Mouse (Mus musculus) yolk sac, embryonic 10.5 days (tissue): ENCODE results near the gene Rapsn.

Experiments used
- DNase-seq: peaks from one replicate; pipeline ENCODE4 v3.0.0-alpha.2; 2017; ENCODE audit warnings: low spot score

Rapsn gene

DNA sequence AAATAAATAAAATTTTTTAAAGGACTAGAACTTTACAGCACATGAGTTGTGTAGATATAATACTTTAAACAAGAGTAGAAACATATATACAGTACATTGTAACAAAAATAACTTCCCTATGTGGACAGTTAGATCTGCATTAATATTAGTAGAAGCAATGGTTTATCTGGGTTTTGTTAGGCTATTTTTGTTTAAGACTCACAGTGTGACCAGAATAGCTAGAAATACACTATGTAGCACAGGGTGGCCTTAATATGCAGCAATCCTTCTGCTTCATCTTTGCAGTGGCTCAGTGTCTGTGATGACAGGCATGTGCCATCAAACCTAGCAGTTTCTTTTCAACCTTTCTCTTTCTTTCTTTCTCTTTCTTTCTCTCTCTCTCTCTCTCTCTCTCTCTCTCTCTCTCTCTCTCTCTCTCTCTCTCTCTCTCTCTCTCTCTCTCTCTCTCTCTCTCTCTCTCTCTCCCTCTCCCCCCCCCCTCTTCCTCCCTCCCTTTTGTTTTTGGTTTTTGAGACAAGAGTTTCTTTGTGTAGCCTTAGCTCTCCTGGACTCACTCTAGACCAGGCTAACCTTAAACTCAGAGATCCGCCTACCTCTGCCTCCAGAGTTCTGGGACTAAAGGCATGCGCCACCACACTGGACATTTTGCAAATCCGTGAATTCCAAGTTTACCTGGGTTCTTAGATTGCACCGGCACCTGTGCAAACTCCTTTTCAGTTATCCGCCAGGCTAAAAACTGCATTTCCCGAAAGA lies 17.9 kb downstream of the Rapsn start:
- no peak for DNase-seq

DNA sequence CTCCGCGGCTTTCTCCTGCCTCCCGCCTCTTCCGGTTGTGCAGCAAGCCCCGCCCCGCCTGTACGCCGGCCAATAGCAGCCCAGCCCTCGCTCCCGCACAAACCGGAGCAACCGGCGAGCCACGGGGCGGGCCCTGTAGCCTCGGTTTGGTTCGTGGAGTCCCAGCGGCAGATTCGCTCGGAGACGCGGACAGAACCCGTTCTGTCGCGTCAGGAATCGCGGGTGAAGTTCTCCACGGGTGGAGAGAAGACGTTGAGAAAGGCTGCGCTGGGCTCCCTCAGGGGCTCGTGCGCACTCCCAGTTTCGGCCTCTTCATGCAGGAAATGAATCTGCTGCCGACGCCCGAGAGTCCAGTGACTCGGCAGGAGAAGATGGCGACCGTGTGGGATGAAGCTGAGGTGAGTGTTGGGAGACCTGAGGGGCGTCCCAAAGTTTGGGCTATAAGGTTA lies 18.5 kb downstream of the Rapsn start, which contains the start of gene Psmc3:
Gene Psmc3, plus strand, starts transcription at position 76 of the 449 bp plus-strand sequence.
- DNase-seq, result peak; percentile 94

DNA sequence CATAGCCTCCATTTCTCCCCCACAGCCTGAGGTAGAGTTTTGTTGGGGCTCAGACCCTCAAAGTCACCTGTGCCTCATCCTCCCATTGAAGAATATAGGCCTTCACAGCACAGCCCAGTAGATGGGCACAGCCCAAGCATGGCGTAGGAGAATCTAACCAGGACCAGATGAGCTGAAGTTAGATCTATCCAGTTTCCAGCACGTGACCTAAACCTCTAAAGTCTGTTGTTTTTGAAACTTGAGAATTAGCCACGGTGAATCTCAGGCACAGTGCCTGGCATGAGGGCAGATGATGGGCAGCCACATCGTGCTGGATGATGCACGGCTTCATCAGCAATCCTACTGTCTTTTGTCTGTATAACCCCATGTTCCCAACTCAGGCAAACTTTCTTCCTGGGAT lies 23.0 kb downstream of the Rapsn start:
- no peak for DNase-seq

DNA sequence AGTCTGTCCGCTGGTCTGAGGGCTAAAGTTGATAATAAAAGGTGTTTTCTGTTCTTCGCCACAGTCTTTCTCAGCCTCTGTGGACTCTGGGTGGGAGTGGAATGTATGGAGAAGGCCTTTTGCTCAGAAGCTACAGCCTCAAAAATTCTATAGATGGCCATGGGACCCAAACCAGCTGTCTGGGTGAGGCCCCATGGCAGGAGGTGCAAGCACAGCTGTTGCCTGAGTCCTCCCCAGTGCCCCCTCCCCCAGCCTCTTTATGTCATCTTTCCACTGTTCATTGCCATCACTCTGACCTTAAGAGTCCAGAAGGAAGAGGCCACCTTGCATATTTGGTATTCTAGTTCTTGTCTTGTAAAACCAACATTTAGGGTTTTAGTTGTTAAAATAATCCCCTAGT lies 24.0 kb downstream of the Rapsn start:
- DNase-seq, result no peak

DNA sequence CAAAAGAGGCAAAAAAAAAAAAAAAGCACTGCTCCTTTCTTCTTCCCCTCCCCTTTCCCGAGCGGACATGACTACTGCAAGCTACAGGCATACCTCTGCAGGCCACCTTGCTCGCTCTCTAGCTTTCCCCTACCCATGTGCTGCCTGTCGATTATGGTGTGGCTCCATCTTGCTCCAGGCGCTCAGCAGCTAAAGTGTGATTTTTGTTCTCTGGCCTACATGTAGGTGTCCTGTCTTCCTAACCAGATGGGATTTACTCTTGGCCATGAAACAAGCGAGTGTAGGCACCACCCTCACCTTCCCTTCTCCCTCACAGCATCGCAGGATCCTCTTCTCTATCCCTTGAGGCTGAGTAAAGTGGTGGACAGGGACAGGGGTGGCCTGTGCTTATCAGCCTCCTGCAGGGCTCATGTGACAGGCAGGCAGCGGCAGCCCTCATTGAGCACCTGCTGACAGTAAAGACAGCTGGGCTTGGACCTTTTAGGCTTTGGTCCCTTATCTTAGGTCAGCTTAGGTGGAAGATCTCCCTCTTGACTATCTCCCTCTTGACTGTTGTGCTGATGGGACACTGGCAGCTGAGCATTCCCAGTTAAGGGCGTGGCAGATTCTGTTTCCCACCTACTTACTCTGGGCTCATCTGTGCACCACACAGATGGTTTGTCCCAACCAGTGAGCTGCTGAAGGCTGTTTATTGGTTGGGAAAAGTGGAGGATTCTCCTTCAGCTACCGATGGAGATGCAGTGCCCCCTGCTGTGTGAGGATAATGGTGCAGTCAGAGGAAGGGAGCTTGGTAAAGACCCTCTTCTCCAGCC lies 25.3 kb downstream of the Rapsn start:
- no peak for DNase-seq

DNA sequence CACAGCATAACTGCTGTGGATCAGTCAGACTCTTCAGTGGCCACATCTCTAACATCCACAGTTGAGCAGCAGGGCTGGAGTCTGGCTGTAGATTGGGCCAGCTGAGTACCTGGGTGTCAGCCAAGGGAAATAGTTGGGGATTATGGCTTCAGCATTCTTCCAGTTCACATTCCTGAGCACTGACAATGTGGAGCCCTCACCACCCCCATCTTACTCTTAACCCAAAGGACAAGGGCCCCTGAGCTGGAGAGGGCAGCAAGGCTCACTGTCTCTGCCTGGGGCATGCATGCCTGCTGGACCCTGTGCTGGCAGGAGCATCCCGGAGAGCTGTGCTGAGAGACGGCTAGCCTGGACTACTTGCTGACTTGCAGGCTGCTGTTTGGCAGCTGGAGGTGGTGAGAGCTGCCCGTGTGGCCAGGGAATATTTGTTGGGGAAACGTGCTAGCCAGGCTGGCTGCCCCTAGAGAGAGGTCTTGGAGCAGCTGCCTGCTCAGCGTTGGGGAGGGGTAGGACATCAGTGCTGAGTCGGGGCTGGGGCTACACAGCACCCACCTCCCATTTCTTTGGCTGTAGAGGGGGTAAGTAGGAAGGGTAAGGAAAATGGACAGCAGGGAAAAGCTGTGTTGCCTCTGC lies 26.5 kb downstream of the Rapsn start:
- DNase-seq, result no peak

DNA sequence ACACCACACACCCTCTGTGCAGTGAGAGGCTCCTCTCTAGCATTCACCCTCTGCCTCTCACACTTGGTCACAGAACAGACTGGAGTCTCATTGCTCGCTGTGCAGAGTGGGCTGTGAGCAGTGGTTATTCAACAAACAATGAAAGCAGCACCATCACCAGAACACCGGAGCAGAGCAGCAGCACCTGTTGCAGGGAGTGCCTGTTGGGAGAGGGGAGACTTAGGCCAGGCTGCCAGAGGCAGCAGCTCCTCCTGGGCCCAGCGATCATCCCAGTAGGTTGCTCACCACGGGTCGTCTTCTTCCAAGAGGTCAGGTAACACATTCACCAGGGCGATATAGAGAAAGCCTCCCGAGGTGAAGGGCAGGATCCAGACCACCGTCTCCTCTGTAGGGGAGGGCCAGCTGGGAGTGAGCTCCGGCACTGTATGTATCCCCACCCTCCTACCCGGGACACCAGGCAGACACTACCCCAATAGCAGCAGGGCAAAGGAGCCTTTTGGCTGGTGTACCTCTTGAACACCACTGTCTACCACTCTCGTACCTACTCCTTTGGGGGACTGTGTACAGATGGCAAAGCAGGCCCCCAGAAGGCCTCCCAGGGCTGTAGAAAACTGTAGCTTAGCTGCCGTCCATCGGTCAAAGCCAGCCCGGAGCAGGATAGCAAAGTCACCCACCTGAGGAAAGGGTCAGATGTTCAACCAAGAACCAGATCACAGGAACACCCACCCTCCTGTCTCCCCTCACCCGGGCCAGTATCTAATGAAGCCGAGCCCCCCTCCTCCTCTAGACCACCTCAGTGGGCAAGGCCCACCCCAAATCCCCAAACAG lies 27.6 kb downstream of the Rapsn start:
- no peak for DNase-seq

DNA sequence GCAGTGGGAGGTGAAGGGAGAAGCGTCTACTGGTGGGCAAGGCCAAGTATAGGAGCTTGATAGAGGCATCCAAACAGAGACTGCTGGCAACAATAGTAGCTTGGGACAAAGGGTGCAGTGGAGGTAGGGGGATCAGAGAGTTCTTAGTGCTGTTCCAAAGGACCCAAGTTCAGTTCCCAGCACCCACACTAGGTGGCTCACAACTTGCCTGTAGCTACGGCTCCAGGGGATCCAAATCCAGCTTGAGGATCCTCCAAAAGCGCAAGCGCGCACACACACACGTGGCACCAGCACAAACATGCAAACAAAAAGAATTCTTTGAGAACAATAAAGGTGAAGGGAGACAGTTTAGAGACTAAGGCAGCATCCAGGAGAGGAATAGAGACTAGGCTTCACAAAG lies 28.8 kb downstream of the Rapsn start:
- DNase-seq, result no peak

DNA sequence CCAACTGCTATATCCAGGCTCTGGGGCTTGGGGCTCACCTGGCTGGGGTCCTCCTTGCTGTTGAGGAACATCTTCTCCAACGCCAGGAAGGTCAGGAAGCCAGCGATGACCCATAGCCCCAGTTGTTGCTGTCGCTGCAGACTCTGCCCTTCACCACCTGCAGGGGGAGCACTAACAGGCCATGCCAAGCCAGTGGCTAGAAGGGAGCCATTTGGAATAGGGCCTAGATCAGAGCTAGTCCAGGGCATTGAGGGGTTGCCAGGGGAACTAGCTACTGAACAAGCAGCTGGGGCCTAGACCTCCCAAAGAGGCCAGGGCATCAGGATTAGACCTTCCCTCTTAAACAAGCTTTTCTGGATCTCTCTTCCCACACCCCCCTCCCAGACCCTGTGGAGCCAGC lies 30.1 kb downstream of the Rapsn start:
- no peak for DNase-seq

DNA sequence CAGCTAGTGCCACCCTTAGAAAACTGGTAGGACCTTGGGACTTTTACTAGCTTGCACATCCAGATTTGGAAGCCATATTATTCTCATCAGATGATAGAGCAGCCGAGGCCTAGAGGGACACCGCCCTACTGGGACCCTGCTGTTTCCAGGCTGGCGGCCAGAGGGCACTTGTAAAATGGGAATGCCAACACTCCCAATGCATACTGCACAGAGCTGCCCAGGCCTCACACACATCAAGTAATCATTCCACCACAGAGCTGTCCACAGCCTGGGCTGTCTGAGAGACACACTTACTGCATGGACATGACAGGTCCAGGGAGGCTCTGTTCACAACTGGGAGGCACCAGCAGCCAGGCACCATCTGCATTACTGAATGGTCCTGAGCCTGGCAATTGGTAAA lies 31.0 kb downstream of the Rapsn start:
- no peak for DNase-seq

DNA sequence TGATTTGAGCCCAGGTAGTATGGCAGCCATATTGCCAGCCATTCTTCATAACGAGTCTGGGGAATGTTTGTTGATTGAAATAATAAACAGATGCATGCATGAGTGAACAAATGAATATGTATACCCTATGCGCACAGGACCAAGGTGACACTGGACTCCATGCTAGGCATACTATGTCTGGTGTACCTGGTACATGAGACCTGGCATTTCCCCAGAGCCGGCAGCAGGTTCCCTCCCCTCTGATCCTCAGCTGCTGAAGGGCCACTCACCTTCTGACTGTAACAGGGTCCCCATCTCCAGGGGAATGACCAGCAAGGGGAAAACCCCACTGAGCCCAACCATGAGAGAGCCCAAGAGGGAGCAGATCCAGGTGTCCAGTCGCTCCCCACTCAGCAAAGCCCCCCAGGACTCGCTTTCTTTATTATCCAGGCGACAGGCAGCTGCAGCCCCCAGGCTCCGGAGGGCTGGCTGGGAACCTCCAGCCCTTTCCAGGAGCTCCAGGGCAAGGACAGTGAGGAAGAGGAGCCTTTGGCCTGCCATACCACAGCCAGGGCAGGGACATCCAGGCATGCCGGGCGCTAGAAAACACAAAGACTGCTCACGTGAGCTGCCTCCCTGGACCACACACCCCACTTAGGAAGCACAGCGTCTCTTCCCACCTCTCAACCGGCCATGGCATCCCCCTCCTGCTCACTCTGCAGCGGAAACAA lies 32.9 kb downstream of the Rapsn start:
- DNase-seq, result no peak

DNA sequence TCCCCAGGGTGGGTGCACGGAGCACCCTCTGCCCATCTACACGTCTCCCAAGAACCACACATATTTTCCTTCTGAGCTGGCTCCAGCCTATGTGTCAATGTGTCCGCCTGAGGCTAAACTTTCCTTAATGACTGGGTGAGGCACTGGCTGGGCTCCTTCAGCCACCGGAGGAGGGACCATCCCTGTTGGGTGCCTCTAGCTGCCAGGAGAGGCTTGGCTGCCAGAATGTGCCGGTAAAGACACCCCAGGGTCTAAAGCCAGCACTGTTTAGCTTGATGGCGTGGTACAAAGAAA lies 33.4 kb downstream of the Rapsn start:
- no peak for DNase-seq

DNA sequence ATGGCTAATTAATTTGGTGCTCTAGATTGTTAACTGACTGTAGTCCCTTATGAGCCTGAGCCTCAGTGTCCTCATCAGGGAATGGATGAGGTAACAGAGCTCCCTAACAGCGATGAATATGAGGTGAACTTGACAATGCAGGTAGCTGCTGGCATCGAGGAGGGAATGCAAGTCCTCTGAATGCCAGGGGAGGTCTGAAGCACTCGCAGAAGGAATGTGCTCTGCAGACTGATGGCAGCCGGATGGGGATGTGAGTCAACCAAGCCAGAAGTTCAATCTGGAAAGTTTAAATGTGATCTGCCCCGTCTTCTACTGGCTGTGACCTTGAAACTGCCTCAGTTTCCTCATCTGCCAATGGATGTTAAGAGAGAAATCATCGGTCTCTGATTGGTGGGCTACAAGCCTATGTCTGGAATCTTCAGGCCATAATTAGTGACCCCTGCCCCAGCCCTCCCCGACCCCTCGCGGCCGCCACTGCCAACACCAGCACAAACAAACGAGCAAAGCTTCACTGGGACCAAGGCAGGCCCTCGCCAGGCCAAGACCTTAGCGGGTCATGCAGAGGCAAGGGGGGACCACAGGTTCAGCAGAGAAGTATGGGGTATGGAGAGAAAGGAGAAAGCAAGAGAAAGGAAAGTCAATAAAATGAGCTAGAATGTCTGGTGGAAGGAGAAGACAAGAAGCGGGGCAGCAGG lies 34.0 kb downstream of the Rapsn start:
- DNase-seq, result no peak

DNA sequence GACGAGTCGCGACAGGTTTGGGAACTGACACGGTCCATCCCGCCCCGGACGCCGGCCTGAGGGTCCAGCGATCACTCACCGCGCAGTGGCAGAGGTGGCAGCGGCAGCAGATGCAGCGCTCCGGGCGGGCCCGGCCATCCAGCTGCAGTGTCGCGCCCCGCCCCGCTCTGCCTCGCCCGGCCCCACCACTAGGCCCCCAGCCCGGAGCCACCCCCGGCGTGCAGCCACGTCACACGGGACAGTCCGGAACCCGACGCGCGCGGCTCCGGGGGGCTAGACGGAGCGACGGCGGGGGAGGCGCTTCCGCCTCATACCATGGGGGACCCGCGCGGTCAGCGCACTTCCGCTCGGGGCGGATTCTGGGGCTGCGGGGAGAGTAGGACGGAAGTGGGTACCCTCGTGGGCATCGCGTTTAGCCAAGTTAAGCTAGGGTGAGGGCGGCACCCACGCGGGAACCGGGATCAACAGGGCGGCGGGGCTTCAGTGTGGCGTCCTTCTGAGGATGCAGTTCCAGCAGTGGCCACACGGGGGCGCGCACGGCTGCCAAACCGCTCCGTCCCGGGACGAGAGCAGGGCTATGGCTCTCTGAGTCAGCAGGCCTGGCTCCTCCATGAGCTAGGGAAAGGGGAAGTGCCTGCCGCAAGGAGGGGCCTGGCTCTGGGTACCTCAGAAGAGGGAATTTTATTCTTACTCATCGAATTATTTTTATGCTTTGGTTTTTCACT lies 34.8 kb downstream of the Rapsn start, which contains the start of gene Slc39a13:
Gene Slc39a13, minus strand, starts transcription at position 342 of the 725 bp plus-strand sequence.
- DNase-seq, result peak; percentile 94

DNA sequence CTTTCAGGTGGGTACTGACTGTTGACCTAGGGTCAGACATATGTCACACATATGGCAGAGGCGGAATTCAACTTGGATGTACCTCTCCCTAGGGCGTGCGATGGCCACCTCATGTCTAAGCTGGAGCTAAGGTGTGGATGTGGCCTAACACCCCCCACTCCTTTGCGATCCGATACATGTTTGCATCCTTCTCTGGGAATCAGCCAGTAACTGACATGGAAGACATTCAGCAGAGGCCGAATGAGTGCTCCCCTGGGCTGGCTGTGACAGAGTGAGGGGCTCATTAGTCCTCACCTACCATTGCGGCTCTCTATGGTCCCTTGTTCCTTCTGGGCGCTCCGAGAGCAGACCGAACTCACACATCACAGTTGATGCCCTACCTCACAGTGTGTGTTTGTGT lies 35.6 kb downstream of the Rapsn start:
- no peak for DNase-seq

DNA sequence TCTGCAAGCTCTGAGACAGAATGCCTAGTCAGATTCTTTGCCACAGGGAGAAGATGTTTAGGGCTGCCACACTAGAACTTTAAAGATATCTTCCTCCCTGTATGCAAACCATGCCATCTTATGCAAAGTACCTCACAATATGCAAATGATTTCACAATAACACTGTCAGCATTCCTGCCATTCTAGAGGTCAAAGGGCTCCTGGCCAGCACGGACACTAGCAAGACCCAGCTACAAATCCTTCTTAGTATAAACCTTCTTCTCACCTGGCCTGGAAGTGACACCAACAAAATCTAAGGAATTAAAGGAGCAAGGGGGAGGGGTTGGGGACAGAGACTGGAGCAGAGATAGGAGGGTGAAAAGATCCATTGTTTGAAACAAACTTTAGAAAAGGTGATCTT lies 36.7 kb downstream of the Rapsn start:
- peak; percentile 56 for DNase-seq

DNA sequence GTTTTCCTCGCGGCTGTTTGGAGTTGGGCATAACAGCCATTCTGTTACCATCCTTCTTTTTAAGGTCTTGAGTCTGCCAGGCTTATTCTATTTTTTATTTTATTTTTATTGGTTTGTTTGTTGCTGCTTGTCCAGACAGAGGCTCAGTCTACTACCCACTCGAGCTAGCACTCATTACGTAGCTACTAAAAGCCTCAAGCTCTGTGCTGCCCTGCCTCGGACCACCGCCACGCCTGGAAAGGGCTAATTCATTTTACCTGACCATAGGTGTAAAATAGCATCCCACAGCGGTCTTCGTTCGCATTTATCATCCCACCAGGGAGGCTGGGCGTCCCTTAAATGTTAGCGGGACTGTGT lies 42.5 kb downstream of the Rapsn start:
- no peak for DNase-seq

DNA sequence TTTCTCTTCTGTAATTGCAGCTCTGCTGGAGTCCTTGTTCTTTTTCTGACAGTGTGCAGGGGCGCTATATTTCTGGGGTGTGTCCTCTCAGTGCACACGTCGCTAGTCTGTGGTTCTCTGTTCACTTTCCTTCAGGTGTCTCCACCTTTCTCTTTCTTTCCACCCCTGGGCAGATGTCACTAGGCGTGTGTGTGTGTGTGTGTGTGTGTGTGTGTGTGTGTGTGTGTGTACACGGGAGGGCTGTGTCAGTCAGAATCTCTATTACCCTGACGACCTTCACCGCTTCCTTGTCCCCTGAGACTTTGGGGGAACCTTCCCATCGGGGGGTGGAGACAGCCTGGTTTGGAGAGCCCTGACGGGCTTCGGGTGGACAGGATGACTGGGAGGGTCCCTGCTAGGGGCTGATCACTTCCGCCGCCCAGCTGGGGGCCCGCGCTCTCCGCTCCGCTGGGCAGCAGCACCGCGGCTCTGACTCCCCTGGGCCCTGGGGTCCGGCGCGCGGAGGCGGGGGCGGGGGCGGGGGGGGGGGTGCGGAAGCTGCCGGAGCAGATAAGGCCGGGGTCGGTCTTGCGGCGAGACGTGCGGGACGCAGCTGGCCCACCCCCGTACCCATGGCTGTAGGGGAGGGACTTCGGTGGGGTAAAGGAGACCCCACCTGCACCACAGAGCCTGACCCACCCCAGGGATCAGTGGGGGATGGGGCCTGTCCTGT lies 43.0 kb downstream of the Rapsn start:
- DNase-seq, result peak; percentile 28

DNA sequence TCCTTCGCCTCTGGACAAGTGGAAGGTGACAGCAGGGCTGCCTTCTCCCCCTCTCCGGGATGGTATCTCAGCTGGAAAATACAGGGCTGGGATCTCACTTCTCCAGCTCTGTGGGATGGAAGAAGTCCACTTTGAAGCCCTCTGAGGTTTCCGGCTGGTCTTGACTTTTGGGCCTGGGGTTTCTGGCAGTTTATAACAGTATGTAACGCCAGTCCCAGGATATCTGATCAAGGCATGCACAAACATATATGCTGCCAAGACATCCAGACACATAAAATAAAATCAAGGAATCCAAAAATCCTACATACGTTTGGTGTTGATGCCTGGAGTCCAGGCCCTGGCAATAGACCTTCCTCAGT lies 43.6 kb downstream of the Rapsn start:
- DNase-seq, result no peak
